Mouse (Mus musculus) midbrain, embryonic 16.5 days (tissue): ENCODE measurements around the gene Asl. TPM values are rescaled to one million over a fixed set of nuclear protein-coding genes. Genes with fewer than 3 reads are reported as not detected.

ENCODE experiments used
- ATAC-seq: fragments of 200-750 bp; cut with Nextera tagmentation; 2 replicates; pipeline ENCODE4 v1.8.0; 2017; ENCODE audit warnings: moderate TSS enrichment
- H3K27ac ChIP-seq: fragments of 300-500 bp; sonication (generic); 2 replicates; pipeline ENCODE4 v1.5.1; 2014; ENCODE audit warnings: mild to moderate bottlenecking, low read length, mixed read lengths
- H3K27me3 ChIP-seq: fragments of 300-500 bp; sonication (generic); 2 replicates; pipeline ENCODE4 v1.6.1; 2014; ENCODE audit warnings: low read depth, low read length, mixed read lengths; ENCODE audit not compliant: control insufficient read depth, insufficient read depth
- H3K36me3 ChIP-seq: fragments of 300-500 bp; sonication (generic); 2 replicates; pipeline ENCODE4 v1.6.1; 2014; ENCODE audit warnings: mild to moderate bottlenecking, low read length, moderate library complexity, mixed read lengths; ENCODE audit not compliant: control insufficient read depth, insufficient read depth
- H3K4me1 ChIP-seq: fragments of 300-500 bp; sonication (generic); 2 replicates; pipeline ENCODE4 v1.6.1; 2014; ENCODE audit warnings: mild to moderate bottlenecking, low read length, mixed read lengths; ENCODE audit not compliant: control insufficient read depth, insufficient read depth
- H3K4me2 ChIP-seq: fragments of 300-500 bp; sonication (generic); 2 replicates; pipeline ENCODE4 v1.6.1; 2014; ENCODE audit warnings: mild to moderate bottlenecking, low read length, mixed read lengths
- H3K4me3 ChIP-seq: fragments of 300-500 bp; sonication (generic); 2 replicates; pipeline ENCODE4 v1.5.1; 2014; ENCODE audit warnings: low read depth, mild to moderate bottlenecking, low read length, moderate library complexity, mixed read lengths
- H3K9ac ChIP-seq: fragments of 300-500 bp; sonication (generic); 2 replicates; pipeline ENCODE4 v1.6.1; 2014; ENCODE audit warnings: low read depth, low read length, mixed read lengths
- H3K9me3 ChIP-seq: fragments of 300-500 bp; sonication (generic); replicated peaks from 2 replicates; pipeline ENCODE4 v1.6.1; 2014; ENCODE audit warnings: mild to moderate bottlenecking, low read length, mixed read lengths; ENCODE audit not compliant: control insufficient read depth, poor library complexity, severe bottlenecking
- WGBS: fragments of 180-500 bp; shearing (Covaris S2); extraction: QIAGEN DNeasy Blood & Tissue Kit; methylation state at CpG from one replicate; pipeline ENCODE4 v1.1.7; 2014; 5-methylcytosine and 5-hydroxymethylcytosine counted together
- polyA plus RNA-seq: library from polyadenylated mRNA; unstranded; fragments of >200 nt; fragmentation: Nextera tagmentation; extraction: Ambion mirVana; gene quantifications from 2 replicates; pipeline ENCODE4 v1.2.1, GENCODE M21; 2015

Gene Asl
- polyA plus RNA-seq, 1 experiment from 2014 or later, result 38.6 TPM

DNA sequence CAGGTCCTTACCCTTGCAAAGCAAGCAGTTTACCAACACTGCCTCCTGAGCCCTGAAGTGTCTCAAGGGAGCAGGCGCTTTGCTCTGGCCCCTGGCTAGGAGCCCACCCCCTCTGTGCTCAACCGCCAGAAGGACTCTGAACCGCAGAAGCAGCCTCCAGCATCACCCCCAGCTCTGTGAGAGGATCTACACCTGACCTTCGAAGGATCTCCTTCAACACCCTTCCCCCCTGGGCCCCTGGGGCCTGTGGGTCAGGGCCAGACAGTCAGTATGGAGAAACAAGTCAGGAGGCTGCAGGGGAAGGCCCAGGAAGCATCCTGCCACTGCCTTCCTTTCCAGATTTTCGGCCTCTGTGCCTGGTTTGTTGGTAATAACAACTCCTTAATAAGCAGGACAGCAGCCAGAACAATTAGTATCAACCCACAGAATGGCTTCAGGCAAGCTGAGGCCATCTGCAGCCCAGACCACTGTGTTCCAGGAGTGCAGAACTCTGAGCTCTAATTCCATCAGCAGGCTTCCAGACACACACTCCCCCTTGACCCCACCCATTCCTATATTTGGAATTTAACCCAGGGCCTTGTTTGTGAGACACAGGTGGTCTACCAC lies 7.6 kb downstream of the Asl start:
- WGBS, result 71% methylated on average over 5 of the region's 5 CpGs
- no peak overlapping the region for H3K4me3 ChIP-seq
- no peaks in the 10 kb centered on the region for H3K27me3 ChIP-seq
- H3K27ac ChIP-seq, result no peak overlapping the region
- ATAC-seq, result no peak
- 0 out of 2 replicates have a peak, but pooled peaks cover 2% of the 10 kb centered on the region for H3K36me3 ChIP-seq
- no peak overlapping the region for H3K9ac ChIP-seq
- H3K4me1 ChIP-seq, result peaks cover 5% of the 10 kb centered on the region; the same call in 1 of the 2 replicates
- H3K4me2 ChIP-seq, result no peak overlapping the region
- H3K9me3 ChIP-seq, result no peaks in the 10 kb centered on the region

DNA sequence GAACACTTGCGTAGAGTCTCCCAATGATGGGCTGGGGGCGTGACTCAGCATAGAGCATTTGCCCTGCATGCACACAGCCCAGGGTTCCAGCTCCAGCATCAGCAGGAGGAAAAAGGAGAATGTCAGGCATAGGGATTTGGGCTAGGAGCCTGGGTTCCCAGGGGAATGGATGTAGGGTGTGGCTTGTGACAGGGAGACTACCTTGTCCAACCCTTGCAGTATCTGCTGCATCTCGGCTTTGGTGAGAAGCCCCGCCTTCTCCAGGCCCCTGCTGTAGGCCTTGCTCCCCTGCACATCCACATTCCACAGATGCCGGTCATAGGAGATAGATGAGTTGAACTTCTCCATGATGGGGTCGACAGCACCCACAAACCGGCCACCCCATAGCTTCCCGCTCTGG lies 9.6 kb downstream of the Asl start:
- Histone ChIP-seq H3K4me2 (no peak overlapping the region), H3K4me1 (peaks cover 5% of the 10 kb centered on the region; the same call in 1 of the 2 replicates), H3K9ac (no peak overlapping the region), H3K36me3 (0 out of 2 replicates have a peak, but pooled peaks cover 2% of the 10 kb centered on the region), H3K9me3 (no peaks in the 10 kb centered on the region), H3K27ac (no peak overlapping the region), H3K4me3 (no peak overlapping the region), H3K27me3 (no peaks in the 10 kb centered on the region)
- no peak for ATAC-seq
- WGBS, result 83% methylated on average over 8 of the region's 8 CpGs

DNA sequence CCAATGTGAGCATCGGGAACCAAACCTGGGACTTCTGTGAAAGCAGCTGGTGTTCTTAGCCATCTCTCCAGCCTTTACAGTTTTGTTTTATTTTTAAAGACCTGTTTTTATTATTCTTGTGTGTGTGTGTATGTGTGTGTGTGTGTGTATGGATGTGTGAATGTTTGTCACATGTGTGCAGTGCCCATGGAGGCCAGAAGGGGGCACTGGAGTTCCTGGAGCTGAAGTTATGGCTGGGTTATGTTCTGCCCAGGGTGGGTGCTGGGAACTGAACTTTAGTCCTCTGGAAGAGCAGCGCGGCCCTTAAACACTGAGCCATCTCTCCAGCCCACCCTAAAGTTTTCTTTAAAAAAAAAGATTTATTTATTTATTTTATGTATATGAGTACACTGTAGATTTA lies 13.9 kb downstream of the Asl start:
- Histone ChIP-seq H3K4me3 (no peak overlapping the region), H3K9me3 (peaks cover 4% of the 10 kb centered on the region), H3K36me3 (peaks cover 8% of the 10 kb centered on the region; the same call in 1 of the 2 replicates), H3K27ac (no peak overlapping the region), H3K27me3 (no peaks in the 10 kb centered on the region), H3K9ac (no peak overlapping the region), H3K4me1 (no peaks in the 10 kb centered on the region), H3K4me2 (no peak overlapping the region)
- ATAC-seq, result no peak
- 96% methylated on average over 3 of the region's 3 CpGs for WGBS

DNA sequence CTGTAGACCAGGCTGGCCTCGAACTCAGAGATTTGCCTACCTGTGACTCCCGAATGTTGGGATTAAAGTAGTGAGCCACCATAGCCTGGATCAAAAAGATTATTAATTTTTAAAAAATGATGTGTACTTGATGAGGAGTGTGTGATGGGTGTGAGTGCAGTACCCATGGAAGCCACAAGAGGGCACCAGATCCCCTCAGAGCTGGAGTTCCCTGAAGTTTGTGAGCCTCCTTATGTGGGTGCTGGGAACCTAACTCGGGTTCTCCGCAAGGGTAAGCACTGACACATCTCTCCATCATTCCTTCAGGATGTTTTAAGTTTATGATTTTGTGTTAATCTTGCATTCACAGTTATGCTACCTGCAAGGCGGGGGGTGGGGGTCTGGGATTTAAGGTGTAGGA lies 18.1 kb downstream of the Asl start:
- H3K27ac ChIP-seq, result no peak overlapping the region
- 95% methylated on average over 5 of the region's 5 CpGs for WGBS
- no peak for ATAC-seq
- H3K4me3 ChIP-seq, result no peak overlapping the region
- H3K9ac ChIP-seq, result no peak overlapping the region
- H3K4me2 ChIP-seq, result no peak overlapping the region
- H3K27me3 ChIP-seq, result no peaks in the 10 kb centered on the region
- H3K9me3 ChIP-seq, result peaks cover 4% of the 10 kb centered on the region
- H3K4me1 ChIP-seq, result no peaks in the 10 kb centered on the region
- peaks cover 6% of the 10 kb centered on the region; the same call in 1 of the 2 replicates for H3K36me3 ChIP-seq

DNA sequence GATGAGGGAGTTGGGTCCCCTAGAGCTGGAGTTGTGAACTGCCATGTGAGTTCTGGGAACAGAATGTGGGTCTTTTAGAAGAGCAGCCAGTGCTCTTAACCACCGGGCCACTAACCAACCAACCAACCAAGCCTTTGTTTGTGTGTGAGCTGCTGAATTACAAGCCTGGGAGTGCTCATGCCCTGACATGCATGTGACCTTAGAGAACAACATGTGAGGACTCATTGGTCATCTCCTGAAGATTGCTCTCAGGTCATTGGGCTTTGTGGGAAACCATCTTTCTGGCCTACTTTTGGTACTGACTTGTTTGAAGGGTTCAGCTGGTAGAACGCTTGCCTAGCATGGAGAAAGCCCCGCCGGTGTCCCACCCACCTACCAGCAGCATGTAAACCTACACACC lies 19.3 kb downstream of the Asl start:
- Histone ChIP-seq H3K27me3 (no peaks in the 10 kb centered on the region), H3K4me1 (no peaks in the 10 kb centered on the region), H3K9ac (no peak overlapping the region), H3K9me3 (peaks cover 4% of the 10 kb centered on the region), H3K36me3 (peaks cover 6% of the 10 kb centered on the region; the same call in 1 of the 2 replicates), H3K4me3 (no peak overlapping the region), H3K27ac (no peak overlapping the region), H3K4me2 (no peak overlapping the region)
- no peak for ATAC-seq
- WGBS, result 99% methylated on average over 4 of the region's 4 CpGs

DNA sequence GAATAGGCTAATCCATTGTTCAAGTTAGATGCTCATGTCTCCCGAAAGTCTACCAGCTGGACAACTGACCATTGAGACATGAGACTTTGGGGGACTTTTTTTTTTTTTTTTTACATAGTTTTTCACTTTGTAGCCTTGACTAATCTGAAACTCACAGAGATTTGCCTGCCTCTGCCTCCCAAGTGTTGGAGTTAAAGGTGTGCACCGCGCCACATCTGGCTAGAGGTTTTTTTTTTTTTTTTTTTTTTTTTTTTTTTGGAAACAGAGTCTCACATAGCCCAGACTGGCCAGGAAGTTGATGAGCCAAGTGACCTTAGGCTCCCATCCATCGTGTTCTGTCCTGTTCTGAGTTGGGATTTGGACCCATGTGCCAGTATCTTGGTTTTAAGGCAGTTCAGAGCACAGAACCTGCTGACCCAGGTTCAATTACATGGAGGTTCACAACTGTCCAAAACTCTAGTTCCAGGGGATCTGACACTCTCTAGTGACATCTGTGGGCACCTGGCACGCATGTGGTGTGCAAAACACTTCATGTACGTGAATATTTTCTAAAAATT lies 20.9 kb downstream of the Asl start:
- Histone ChIP-seq H3K9me3 (peaks cover 4% of the 10 kb centered on the region), H3K36me3 (peaks cover 6% of the 10 kb centered on the region; the same call in 1 of the 2 replicates), H3K27me3 (no peaks in the 10 kb centered on the region), H3K9ac (no peak overlapping the region), H3K4me1 (no peaks in the 10 kb centered on the region), H3K4me2 (no peak overlapping the region), H3K4me3 (no peak overlapping the region), H3K27ac (no peak overlapping the region)
- WGBS, result 83% methylated on average over 6 of the region's 6 CpGs
- ATAC-seq, result no peak

DNA sequence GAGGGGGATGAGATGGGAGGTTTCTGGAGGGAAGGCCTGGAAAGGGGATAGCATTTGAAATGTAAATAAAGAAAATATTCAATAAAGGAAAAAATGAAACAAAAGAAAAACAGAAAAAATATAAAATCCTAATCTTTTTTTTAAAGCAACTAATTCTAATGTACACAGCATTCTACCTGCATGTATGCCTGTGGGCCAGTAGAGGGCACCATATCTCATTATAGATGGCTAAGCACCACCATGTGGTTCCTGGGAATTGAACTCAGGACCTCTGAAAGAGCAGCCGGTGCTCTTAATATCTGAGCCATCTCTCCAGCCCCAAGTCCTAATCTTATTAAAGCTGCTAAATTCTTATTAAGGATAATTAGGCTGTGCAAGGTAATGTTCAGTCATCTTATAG lies 21.7 kb downstream of the Asl start:
- Histone ChIP-seq H3K36me3 (peaks cover 6% of the 10 kb centered on the region; the same call in 1 of the 2 replicates), H3K27ac (no peak overlapping the region), H3K4me1 (no peaks in the 10 kb centered on the region), H3K9ac (no peak overlapping the region), H3K4me2 (no peak overlapping the region), H3K9me3 (peaks cover 4% of the 10 kb centered on the region), H3K4me3 (no peak overlapping the region), H3K27me3 (no peaks in the 10 kb centered on the region)
- ATAC-seq, result no peak
- WGBS, result 97% methylated on average over 1 of the region's 1 CpGs

DNA sequence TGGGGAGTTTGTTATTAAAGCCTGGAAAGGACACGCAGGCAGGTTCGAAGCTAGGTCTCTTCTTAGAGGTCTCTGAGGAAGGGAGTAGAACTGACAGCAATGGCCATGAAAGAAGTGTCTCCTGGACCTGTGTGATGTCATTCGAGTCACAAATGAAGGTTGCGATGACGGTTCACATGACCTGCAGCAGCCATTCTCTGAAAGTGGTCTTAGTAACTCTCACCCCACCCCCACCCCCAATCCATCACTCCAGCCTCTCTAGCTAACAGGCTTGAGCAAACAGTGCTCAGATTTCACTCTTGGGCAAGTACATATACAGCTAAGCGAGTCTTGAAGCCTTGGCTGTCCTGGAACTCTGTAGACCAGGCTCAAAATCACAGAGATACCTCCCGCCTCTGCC lies 25.8 kb downstream of the Asl start:
- H3K4me3 ChIP-seq, result peak overlapping the region; percentile 46
- 75% methylated on average over 7 of the region's 7 CpGs for WGBS
- peak overlapping the region; percentile 82 for H3K4me2 ChIP-seq
- no peaks in the 10 kb centered on the region for H3K36me3 ChIP-seq
- H3K4me1 ChIP-seq, result peaks cover 8% of the 10 kb centered on the region
- no peaks in the 10 kb centered on the region; the same call in 1 of the 2 replicates for H3K9me3 ChIP-seq
- H3K9ac ChIP-seq, result peak overlapping the region; percentile 61; the same call in 1 of the 2 replicates
- no peak overlapping the region for H3K27ac ChIP-seq
- H3K27me3 ChIP-seq, result no peaks in the 10 kb centered on the region
- ATAC-seq, result no peak
